Mouse (Mus musculus): ENCODE data around the gene Dock9.

GRCm38 (mm10) chr14:121654416-121654967 is 143.1 kb downstream of the Dock9 start:
- no peak for TF ChIP-seq CTCF (conservative IDR thresholded peaks at IDR 0.05; ENCODE audit: low read length)
- TF ChIP-seq NANOG (IDR thresholded peaks at IDR 0.05; ENCODE audit: borderline replicate concordance, low read length) = no peak
